30 mouse cellular contexts compared by ENCODE assay signal in the genomic region with DNA sequence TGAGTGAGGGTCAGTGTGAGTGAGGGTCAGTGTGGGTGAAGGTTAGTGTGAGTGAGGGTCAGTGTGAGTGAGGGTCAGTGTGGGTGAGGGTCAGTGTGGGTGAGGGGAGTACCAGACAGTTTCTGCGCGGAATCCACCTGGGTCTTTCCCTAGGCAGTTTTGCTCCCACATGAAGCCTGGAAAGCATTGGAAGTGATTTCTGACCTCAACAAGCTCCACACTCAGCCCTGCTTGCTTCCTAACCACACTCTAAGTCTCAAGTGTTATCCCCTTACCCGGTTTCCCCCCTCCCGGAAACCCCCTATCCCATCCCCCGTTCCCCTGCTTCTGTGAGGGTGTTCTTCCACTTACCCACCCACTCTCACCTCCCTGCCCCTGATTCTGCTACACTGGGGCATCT.
DNase-seq lines count a peak whose midpoint lies in the region; ATAC-seq lines count a peak whose summit lies in the region.
"Had no signal": no experiment of that assay in that cellular context is flagged by ENCODE, and none has a peak within 500 bp of the region (broad histone marks: within the 10 kb centered on the region; RNA-seq: fewer than 3 reads in every experiment).

No protein-coding gene starts in this region.

- peaks cover 60% of the 10 kb centered on the region for H3K4me1 ChIP-seq in forebrain, embryonic 10.5 days
- H3K4me1 ChIP-seq in forebrain, embryonic 11.5 days (replicated peaks; ENCODE audit: control insufficient read depth, insufficient read depth, low read length), result peaks cover 16% of the 10 kb centered on the region
- peaks cover 9% of the 10 kb centered on the region for H3K4me1 ChIP-seq in midbrain, embryonic 14.5 days (ENCODE audit: control insufficient read depth, insufficient read depth, low read length)
- H3K4me1 ChIP-seq in midbrain, embryonic 11.5 days (ENCODE audit: control insufficient read depth, insufficient read depth, low read length), result peaks cover 10% of the 10 kb centered on the region
- H3K4me1 ChIP-seq: liver, embryonic 15.5 days had no signal

- H3K4me2 ChIP-seq in forebrain, embryonic 11.5 days (ENCODE audit: low read depth, low read length, severe bottlenecking), result no peak overlapping the region
- H3K4me2 ChIP-seq in midbrain, embryonic 14.5 days (ENCODE audit: low read length), result no peak overlapping the region
- H3K4me2 ChIP-seq in midbrain, embryonic 11.5 days, result no peak overlapping the region
- H3K4me2 ChIP-seq: embryonic facial prominence, embryonic 13.5 days; heart, embryonic 11.5 days; hindbrain, embryonic 12.5 days; kidney, embryonic 15.5 days; limb, embryonic 12.5 days; liver, embryonic 15.5 days; lung, embryonic 14.5 days; neural tube, embryonic 13.5 days; stomach, embryonic 15.5 days had no signal

- 81% methylated on average over 5 of the region's 5 CpGs for WGBS in forebrain, embryonic 10.5 days
- 79% methylated on average over 5 of the region's 5 CpGs for WGBS in forebrain, embryonic 11.5 days
- WGBS in midbrain, embryonic 14.5 days, result 90% methylated on average over 5 of the region's 5 CpGs
- 95% methylated on average over 5 of the region's 5 CpGs for WGBS in midbrain, embryonic 11.5 days

- no peak for DNase-seq in forebrain, embryonic 10.5 days (ENCODE audit: extremely low spot score, low spot score)
- no peak for DNase-seq in forebrain, embryonic 11.5 days (ENCODE audit: low spot score)
- peak; percentile 26 for DNase-seq in midbrain, embryonic 14.5 days
- DNase-seq in midbrain, embryonic 11.5 days (ENCODE audit: low spot score, missing footprints), result no peak
- no peak for DNase-seq in cerebellum, postnatal 10 days
- DNase-seq: adrenal gland, postnatal 25 days; cerebellum, adult 11-12 months; cerebellum, adult 9-11 months; gastrocnemius, postnatal 14 days; heart, postnatal 36 days; kidney, adult 11 months; kidney, postnatal 25 days; lung, embryonic 14.5 days; lung, postnatal 14 days; retina, postnatal 1 day; right cerebral cortex, postnatal 14 days had no signal

- peak overlapping the region; percentile 48; the same call in 1 of the 2 replicates for H3K27ac ChIP-seq in forebrain, embryonic 10.5 days
- no peak overlapping the region for H3K27ac ChIP-seq in forebrain, embryonic 11.5 days (ENCODE audit: low read depth, low read length)
- H3K27ac ChIP-seq in midbrain, embryonic 14.5 days (replicated peaks; ENCODE audit: low read depth, low read length), result no peak overlapping the region
- H3K27ac ChIP-seq in midbrain, embryonic 11.5 days (ENCODE audit: low read depth, low read length), result no peak overlapping the region
- H3K27ac ChIP-seq: embryonic facial prominence, embryonic 13.5 days; hindbrain, embryonic 12.5 days; kidney, embryonic 15.5 days; layer of hippocampus, adult 2 months; left cerebral cortex, adult 2 months; limb, embryonic 12.5 days; liver, embryonic 15.5 days; midbrain, embryonic 10.5 days; neural tube, embryonic 13.5 days; stomach, embryonic 15.5 days had no signal

- no peak overlapping the region for H3K9ac ChIP-seq in forebrain, embryonic 11.5 days (ENCODE audit: low read length)
- no peak overlapping the region for H3K9ac ChIP-seq in midbrain, embryonic 14.5 days (replicated peaks; ENCODE audit: low read length)
- H3K9ac ChIP-seq in midbrain, embryonic 11.5 days (ENCODE audit: low read length), result no peak overlapping the region
- H3K9ac ChIP-seq: embryonic facial prominence, embryonic 13.5 days; hindbrain, embryonic 12.5 days; kidney, embryonic 15.5 days; limb, embryonic 12.5 days; liver, embryonic 15.5 days; lung, embryonic 14.5 days; neural tube, embryonic 13.5 days; stomach, embryonic 15.5 days had no signal

- peaks cover 100% of the 10 kb centered on the region for H3K27me3 ChIP-seq in forebrain, embryonic 10.5 days (ENCODE audit: poor library complexity, severe bottlenecking)
- peaks cover 27% of the 10 kb centered on the region for H3K27me3 ChIP-seq in forebrain, embryonic 11.5 days (ENCODE audit: control insufficient read depth, insufficient read depth, low read length)
- H3K27me3 ChIP-seq in midbrain, embryonic 14.5 days (ENCODE audit: control insufficient read depth, insufficient read depth, low read length), result peaks cover 30% of the 10 kb centered on the region
- H3K27me3 ChIP-seq in midbrain, embryonic 11.5 days (ENCODE audit: control insufficient read depth, insufficient read depth, low read length), result peaks cover 21% of the 10 kb centered on the region

- no peak overlapping the region for H3K4me3 ChIP-seq in forebrain, embryonic 10.5 days
- no peak overlapping the region for H3K4me3 ChIP-seq in forebrain, embryonic 11.5 days (ENCODE audit: low read depth, low read length)
- H3K4me3 ChIP-seq in midbrain, embryonic 14.5 days (replicated peaks; ENCODE audit: low read depth, low read length), result no peak overlapping the region
- no peak overlapping the region for H3K4me3 ChIP-seq in midbrain, embryonic 11.5 days (ENCODE audit: low read depth, low read length)
- H3K4me3 ChIP-seq: embryonic facial prominence, embryonic 13.5 days; hindbrain, embryonic 12.5 days; kidney, embryonic 15.5 days; layer of hippocampus, adult 2 months; left cerebral cortex, adult 2 months; limb, embryonic 12.5 days; liver, embryonic 15.5 days; midbrain, embryonic 10.5 days; myocyte; neural tube, embryonic 13.5 days; stomach, embryonic 15.5 days had no signal

- no peaks in the 10 kb centered on the region for H3K36me3 ChIP-seq in forebrain, embryonic 10.5 days (replicated peaks)
- no peaks in the 10 kb centered on the region for H3K36me3 ChIP-seq in forebrain, embryonic 11.5 days (ENCODE audit: control insufficient read depth, insufficient read depth, low read length)
- H3K36me3 ChIP-seq in midbrain, embryonic 14.5 days (ENCODE audit: control insufficient read depth, insufficient read depth, low read length), result no peaks in the 10 kb centered on the region
- H3K36me3 ChIP-seq in midbrain, embryonic 11.5 days (ENCODE audit: control insufficient read depth, insufficient read depth, low read length), result no peaks in the 10 kb centered on the region
- H3K36me3 ChIP-seq: embryonic facial prominence, embryonic 13.5 days; hindbrain, embryonic 12.5 days; kidney, embryonic 15.5 days; limb, embryonic 12.5 days; liver, embryonic 15.5 days; midbrain, embryonic 10.5 days; neural tube, embryonic 13.5 days; stomach, embryonic 15.5 days had no signal

- no peaks in the 10 kb centered on the region for H3K9me3 ChIP-seq in forebrain, embryonic 10.5 days
- H3K9me3 ChIP-seq in forebrain, embryonic 11.5 days (ENCODE audit: control insufficient read depth, low read length), result no peaks in the 10 kb centered on the region
- H3K9me3 ChIP-seq in midbrain, embryonic 14.5 days (ENCODE audit: control insufficient read depth, low read length), result no peaks in the 10 kb centered on the region
- H3K9me3 ChIP-seq in midbrain, embryonic 11.5 days (ENCODE audit: control insufficient read depth, low read length), result no peaks in the 10 kb centered on the region
- H3K9me3 ChIP-seq: embryonic facial prominence, embryonic 13.5 days; hindbrain, embryonic 12.5 days; kidney, embryonic 15.5 days; limb, embryonic 12.5 days; liver, embryonic 15.5 days; midbrain, embryonic 10.5 days; neural tube, embryonic 13.5 days; stomach, embryonic 15.5 days had no signal

- no peak for ATAC-seq in forebrain, embryonic 11.5 days (replicated peaks; ENCODE audit: low FRiP score)
- ATAC-seq in midbrain, embryonic 14.5 days (ENCODE audit: low FRiP score, low TSS enrichment), result no peak
- no peak for ATAC-seq in midbrain, embryonic 11.5 days (ENCODE audit: low FRiP score)
- ATAC-seq in inflammation-experienced regulatory T-cells, adult 6 months, result peak; percentile 17
- ATAC-seq in frontal cortex, adult (ENCODE audit: low TSS enrichment), result no peak
